Mouse (Mus musculus): ENCODE results near the gene Terb1. TPM values are rescaled to one million over a fixed set of nuclear protein-coding genes. Genes with fewer than 3 reads are reported as not detected.

Gene Terb1
- polyA plus RNA-seq, 1 experiment from 2014 or later, result 0.10 TPM

- Histone ChIP-seq H3K27me3 (ENCODE audit: control insufficient read depth, insufficient read depth, low read depth, low read length) (no peaks in the 10 kb centered on the region), H3K4me2 (ENCODE audit: low read depth, low read length) (no peak overlapping the region), H3K4me1 (replicated peaks; ENCODE audit: control insufficient read depth, insufficient read depth, low read length) (peaks cover 14% of the 10 kb centered on the region), H3K27ac (ENCODE audit: low read length) (no peak overlapping the region), H3K36me3 (ENCODE audit: control insufficient read depth, insufficient read depth, low read length) (peaks cover 70% of the 10 kb centered on the region), H3K9me3 (ENCODE audit: control insufficient read depth, low read length) (no peaks in the 10 kb centered on the region), H3K4me3 (ENCODE audit: low read length) (no peak overlapping the region), H3K9ac (ENCODE audit: low read length) (no peak overlapping the region)
- no peak for ATAC-seq (ENCODE audit: low read depth)
- WGBS, result 90% methylated on average over 6 of the region's 6 CpGs
These were observed 77.1 kb downstream of the Terb1 start for GRCm38 (mm10) chr8:104432656-104433055.

GRCm38 (mm10) chr8:104430230-104430629 lies 79.5 kb downstream of the Terb1 start:
- Histone ChIP-seq H3K27me3 (ENCODE audit: control insufficient read depth, insufficient read depth, low read depth, low read length) (no peaks in the 10 kb centered on the region), H3K4me1 (replicated peaks; ENCODE audit: control insufficient read depth, insufficient read depth, low read length) (no peaks in the 10 kb centered on the region), H3K27ac (ENCODE audit: low read length) (no peak overlapping the region), H3K4me3 (ENCODE audit: low read length) (no peak overlapping the region), H3K9me3 (ENCODE audit: control insufficient read depth, low read length) (no peaks in the 10 kb centered on the region), H3K4me2 (ENCODE audit: low read depth, low read length) (no peak overlapping the region), H3K36me3 (ENCODE audit: control insufficient read depth, insufficient read depth, low read length) (peaks cover 73% of the 10 kb centered on the region), H3K9ac (ENCODE audit: low read length) (no peak overlapping the region)
- no peak for ATAC-seq (ENCODE audit: low read depth)
- WGBS, result 89% methylated on average over 7 of the region's 7 CpGs

- H3K9ac ChIP-seq (ENCODE audit: low read length), result no peak overlapping the region
- no peak for ATAC-seq (ENCODE audit: low read depth)
- H3K4me1 ChIP-seq (replicated peaks; ENCODE audit: control insufficient read depth, insufficient read depth, low read length), result no peaks in the 10 kb centered on the region
- WGBS, result 91% methylated on average over 13 of the region's 13 CpGs
- no peak overlapping the region for H3K4me2 ChIP-seq (ENCODE audit: low read depth, low read length)
- no peak overlapping the region for H3K4me3 ChIP-seq (ENCODE audit: low read length)
- no peak overlapping the region for H3K27ac ChIP-seq (ENCODE audit: low read length)
- no peaks in the 10 kb centered on the region for H3K27me3 ChIP-seq (ENCODE audit: control insufficient read depth, insufficient read depth, low read depth, low read length)
- H3K9me3 ChIP-seq (ENCODE audit: control insufficient read depth, low read length), result no peaks in the 10 kb centered on the region
- H3K36me3 ChIP-seq (ENCODE audit: control insufficient read depth, insufficient read depth, low read length), result peaks cover 74% of the 10 kb centered on the region
These were observed 82.0 kb downstream of the Terb1 start for GRCm38 (mm10) chr8:104427703-104428102.

- H3K27me3 ChIP-seq (ENCODE audit: control insufficient read depth, insufficient read depth, low read depth, low read length), result no peaks in the 10 kb centered on the region
- peaks cover 60% of the 10 kb centered on the region for H3K36me3 ChIP-seq (ENCODE audit: control insufficient read depth, insufficient read depth, low read length)
- H3K4me3 ChIP-seq (ENCODE audit: low read length), result no peak overlapping the region
- ATAC-seq (ENCODE audit: low read depth), result no peak
- H3K9me3 ChIP-seq (ENCODE audit: control insufficient read depth, low read length), result no peaks in the 10 kb centered on the region
- no peak overlapping the region for H3K4me2 ChIP-seq (ENCODE audit: low read depth, low read length)
- 76% methylated on average over 6 of the region's 6 CpGs for WGBS
- H3K27ac ChIP-seq (ENCODE audit: low read length), result no peak overlapping the region
- H3K4me1 ChIP-seq (replicated peaks; ENCODE audit: control insufficient read depth, insufficient read depth, low read length), result no peaks in the 10 kb centered on the region
- H3K9ac ChIP-seq (ENCODE audit: low read length), result no peak overlapping the region
These were observed 87.4 kb downstream of the Terb1 start for GRCm38 (mm10) chr8:104422313-104422712.

GRCm38 (mm10) chr8:104416022-104416421 lies 93.7 kb downstream of the Terb1 start:
- Histone ChIP-seq H3K9me3 (ENCODE audit: control insufficient read depth, low read length) (no peaks in the 10 kb centered on the region), H3K4me2 (ENCODE audit: low read depth, low read length) (no peak overlapping the region), H3K9ac (ENCODE audit: low read length) (no peak overlapping the region), H3K4me1 (replicated peaks; ENCODE audit: control insufficient read depth, insufficient read depth, low read length) (0 out of 2 replicates have a peak, but pooled peaks cover 3% of the 10 kb centered on the region), H3K36me3 (ENCODE audit: control insufficient read depth, insufficient read depth, low read length) (peaks cover 23% of the 10 kb centered on the region), H3K27me3 (ENCODE audit: control insufficient read depth, insufficient read depth, low read depth, low read length) (no peaks in the 10 kb centered on the region), H3K4me3 (ENCODE audit: low read length) (no peak overlapping the region), H3K27ac (ENCODE audit: low read length) (no peak overlapping the region)
- no peak for ATAC-seq (ENCODE audit: low read depth)
- WGBS, result 76% methylated on average over 6 of the region's 6 CpGs

GRCm38 (mm10) chr8:104414204-104414603 lies 95.5 kb downstream of the Terb1 start:
- Histone ChIP-seq H3K4me1 (replicated peaks; ENCODE audit: control insufficient read depth, insufficient read depth, low read length) (0 out of 2 replicates have a peak, but pooled peaks cover 3% of the 10 kb centered on the region), H3K36me3 (ENCODE audit: control insufficient read depth, insufficient read depth, low read length) (peaks cover 7% of the 10 kb centered on the region), H3K27ac (ENCODE audit: low read length) (no peak overlapping the region), H3K4me2 (ENCODE audit: low read depth, low read length) (no peak overlapping the region), H3K27me3 (ENCODE audit: control insufficient read depth, insufficient read depth, low read depth, low read length) (no peaks in the 10 kb centered on the region), H3K9me3 (ENCODE audit: control insufficient read depth, low read length) (no peaks in the 10 kb centered on the region), H3K4me3 (ENCODE audit: low read length) (no peak overlapping the region), H3K9ac (ENCODE audit: low read length) (no peak overlapping the region)
- ATAC-seq (ENCODE audit: low read depth), result no peak
- 65% methylated on average over 3 of the region's 3 CpGs for WGBS

GRCm38 (mm10) chr8:104413770-104414169 lies 95.9 kb downstream of the Terb1 start:
- no peaks in the 10 kb centered on the region for H3K27me3 ChIP-seq (ENCODE audit: control insufficient read depth, insufficient read depth, low read depth, low read length)
- no peak overlapping the region for H3K27ac ChIP-seq (ENCODE audit: low read length)
- peak; percentile 44 for ATAC-seq (ENCODE audit: low read depth)
- H3K9ac ChIP-seq (ENCODE audit: low read length), result no peak overlapping the region
- no peaks in the 10 kb centered on the region for H3K9me3 ChIP-seq (ENCODE audit: control insufficient read depth, low read length)
- 0 out of 2 replicates have a peak, but pooled peaks cover 3% of the 10 kb centered on the region for H3K4me1 ChIP-seq (replicated peaks; ENCODE audit: control insufficient read depth, insufficient read depth, low read length)
- H3K36me3 ChIP-seq (ENCODE audit: control insufficient read depth, insufficient read depth, low read length), result peaks cover 7% of the 10 kb centered on the region; the same call in 1 of the 2 replicates
- 70% methylated on average over 4 of the region's 4 CpGs for WGBS
- no peak overlapping the region for H3K4me3 ChIP-seq (ENCODE audit: low read length)
- no peak overlapping the region for H3K4me2 ChIP-seq (ENCODE audit: low read depth, low read length)

- Histone ChIP-seq H3K27me3 (ENCODE audit: control insufficient read depth, insufficient read depth, low read depth, low read length) (no peaks in the 10 kb centered on the region), H3K4me1 (replicated peaks; ENCODE audit: control insufficient read depth, insufficient read depth, low read length) (0 out of 2 replicates have a peak, but pooled peaks cover 3% of the 10 kb centered on the region), H3K9ac (ENCODE audit: low read length) (no peak overlapping the region), H3K4me2 (ENCODE audit: low read depth, low read length) (no peak overlapping the region), H3K27ac (ENCODE audit: low read length) (no peak overlapping the region), H3K4me3 (ENCODE audit: low read length) (no peak overlapping the region), H3K9me3 (ENCODE audit: control insufficient read depth, low read length) (no peaks in the 10 kb centered on the region), H3K36me3 (ENCODE audit: control insufficient read depth, insufficient read depth, low read length) (0 out of 2 replicates have a peak, but pooled peaks cover 3% of the 10 kb centered on the region)
- ATAC-seq (ENCODE audit: low read depth), result peak; percentile 51; the same call in 1 of the 2 replicates
- 41% methylated on average over 7 of the region's 7 CpGs for WGBS
These were observed 96.7 kb downstream of the Terb1 start for GRCm38 (mm10) chr8:104412805-104413532.

- no peaks in the 10 kb centered on the region for H3K27me3 ChIP-seq (ENCODE audit: control insufficient read depth, insufficient read depth, low read depth, low read length)
- no peak overlapping the region for H3K9ac ChIP-seq (ENCODE audit: low read length)
- ATAC-seq (ENCODE audit: low read depth), result no peak
- no peaks in the 10 kb centered on the region for H3K9me3 ChIP-seq (ENCODE audit: control insufficient read depth, low read length)
- H3K27ac ChIP-seq (ENCODE audit: low read length), result no peak overlapping the region
- 0 out of 2 replicates have a peak, but pooled peaks cover 3% of the 10 kb centered on the region for H3K4me1 ChIP-seq (replicated peaks; ENCODE audit: control insufficient read depth, insufficient read depth, low read length)
- no peaks in the 10 kb centered on the region for H3K36me3 ChIP-seq (ENCODE audit: control insufficient read depth, insufficient read depth, low read length)
- 75% methylated on average over 3 of the region's 3 CpGs for WGBS
- no peak overlapping the region for H3K4me2 ChIP-seq (ENCODE audit: low read depth, low read length)
- H3K4me3 ChIP-seq (ENCODE audit: low read length), result no peak overlapping the region
These were observed 97.7 kb downstream of the Terb1 start for GRCm38 (mm10) chr8:104411972-104412371.
